Mouse (Mus musculus) heart, adult 8-10 months (tissue): ENCODE measurements around the gene Cct3. TPM values are rescaled to one million over a fixed set of nuclear protein-coding genes. Genes with fewer than 3 reads are reported as not detected.
A peak's percentile ranks its signal among the peaks of the same experiment; 100 is the strongest.
"Not testable (repeated sequence)": the region's sequence is repeated elsewhere in the genome, so short reads cannot be mapped to it uniquely, and the experiment has no call there.

ENCODE experiments used
- DNase-seq: peaks from one replicate; pipeline ENCODE4 v3.0.0; 2022; ENCODE audit warnings: low spot score
- total RNA-seq, 4 experiments: library from RNA; stranded (reverse); gene quantifications; 2 replicates each; pipeline ENCODE4 v1.2.4; 2022

Gene Cct3
- total RNA-seq, 4 experiments from 2014 or later: 146 to 187 (median 164) TPM

DNA sequence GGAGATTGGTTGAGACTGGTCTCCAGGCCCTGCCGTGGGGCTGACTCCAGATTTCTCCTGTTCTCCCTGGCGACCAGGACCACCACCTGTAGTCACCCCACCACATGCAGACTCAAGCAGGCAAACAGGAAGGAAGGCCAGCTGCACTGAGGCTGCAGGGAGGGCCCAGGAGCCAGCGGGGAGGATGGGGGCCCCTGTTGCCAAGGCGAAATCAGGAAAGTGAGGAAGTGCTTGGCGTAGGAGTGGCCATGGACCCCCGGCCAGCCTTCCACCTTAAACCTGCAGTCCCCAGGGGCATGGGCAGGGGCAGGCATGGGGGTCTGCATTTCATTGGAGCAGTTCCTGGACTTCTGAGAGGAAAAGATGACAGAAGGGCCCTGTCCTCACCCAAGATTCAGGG, 64.2 kb downstream of the Cct3 start:
- no peak for DNase-seq

DNA sequence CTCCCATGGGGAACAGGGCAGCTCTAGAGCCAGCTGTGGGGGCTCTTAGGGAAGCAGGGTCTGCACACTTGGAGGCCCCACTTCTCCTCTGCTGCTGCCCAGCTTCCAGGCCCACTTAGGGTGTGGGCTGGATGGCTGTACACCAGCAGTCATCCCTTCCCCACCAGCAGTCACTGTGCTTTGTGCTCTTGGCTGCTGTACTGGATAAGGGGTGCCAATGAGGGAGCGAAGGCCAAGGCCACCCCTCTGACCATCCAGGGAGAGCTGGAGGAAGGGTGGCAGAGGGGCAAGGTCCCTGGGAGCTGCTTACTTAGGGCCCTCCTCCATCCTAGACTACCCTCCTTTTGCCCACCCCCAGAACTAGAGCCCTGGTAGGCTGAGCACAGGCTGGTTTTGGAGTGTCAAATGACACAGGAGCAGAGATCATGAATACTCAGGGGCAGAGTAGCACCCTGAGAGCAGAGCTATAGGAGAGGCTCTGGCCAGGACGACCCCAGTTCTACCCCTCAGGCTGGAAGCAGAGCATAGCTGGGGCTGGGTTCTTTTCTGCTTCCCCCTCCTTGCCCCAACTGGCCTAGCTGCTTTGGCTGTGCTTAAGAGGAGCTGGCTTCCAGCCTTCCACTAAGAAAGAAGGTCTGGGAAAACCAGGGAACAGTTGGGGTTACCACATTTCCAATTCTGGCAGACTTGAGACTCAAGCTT, 64.8 kb downstream of the Cct3 start:
- DNase-seq: no peak

DNA sequence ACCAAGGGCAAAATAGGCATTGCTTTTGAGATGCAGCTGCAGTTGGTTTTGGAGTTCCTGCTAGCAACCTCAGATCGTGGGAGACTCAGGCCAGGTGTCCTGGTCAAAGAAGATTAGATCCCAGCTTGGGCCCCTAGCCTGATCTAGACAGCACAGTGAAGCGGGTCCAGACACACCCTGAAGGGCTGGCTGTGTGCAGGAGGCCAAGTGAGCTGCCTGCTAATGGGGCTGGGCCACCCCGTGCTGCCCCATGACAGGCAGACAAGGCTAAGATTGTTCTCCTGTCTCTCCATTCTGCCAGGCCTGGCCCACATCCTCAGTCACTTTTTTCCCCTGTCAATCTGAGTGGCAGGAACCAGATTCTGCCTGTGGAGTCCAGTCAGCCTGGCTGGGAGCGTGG, 66.8 kb downstream of the Cct3 start:
- DNase-seq: no peak

DNA sequence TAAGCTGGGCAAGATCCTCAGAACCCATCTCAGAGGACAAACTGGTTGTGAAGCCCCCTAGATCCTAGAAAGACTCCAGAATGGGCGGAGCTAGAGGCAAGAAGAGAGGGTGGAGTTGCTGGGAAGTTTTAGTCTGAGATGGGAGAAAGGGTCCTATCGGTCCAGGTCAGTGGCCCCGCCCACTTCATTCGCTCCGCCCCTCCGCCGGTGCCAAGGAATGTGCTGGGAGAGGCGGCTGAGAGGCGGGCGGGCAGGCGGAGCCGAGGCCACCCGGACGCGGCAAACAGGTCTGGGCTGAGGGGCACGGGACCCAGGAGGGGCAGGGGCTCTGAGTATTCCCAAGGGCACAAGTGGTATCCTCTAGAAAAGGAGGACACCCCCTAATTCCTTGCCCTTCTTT, 67.4 kb downstream of the Cct3 start, which contains the start of gene Paqr6:
Gene Paqr6, plus strand, starts transcription at position 248 of the 400 bp plus-strand sequence.
- peak; percentile 30 for DNase-seq

DNA sequence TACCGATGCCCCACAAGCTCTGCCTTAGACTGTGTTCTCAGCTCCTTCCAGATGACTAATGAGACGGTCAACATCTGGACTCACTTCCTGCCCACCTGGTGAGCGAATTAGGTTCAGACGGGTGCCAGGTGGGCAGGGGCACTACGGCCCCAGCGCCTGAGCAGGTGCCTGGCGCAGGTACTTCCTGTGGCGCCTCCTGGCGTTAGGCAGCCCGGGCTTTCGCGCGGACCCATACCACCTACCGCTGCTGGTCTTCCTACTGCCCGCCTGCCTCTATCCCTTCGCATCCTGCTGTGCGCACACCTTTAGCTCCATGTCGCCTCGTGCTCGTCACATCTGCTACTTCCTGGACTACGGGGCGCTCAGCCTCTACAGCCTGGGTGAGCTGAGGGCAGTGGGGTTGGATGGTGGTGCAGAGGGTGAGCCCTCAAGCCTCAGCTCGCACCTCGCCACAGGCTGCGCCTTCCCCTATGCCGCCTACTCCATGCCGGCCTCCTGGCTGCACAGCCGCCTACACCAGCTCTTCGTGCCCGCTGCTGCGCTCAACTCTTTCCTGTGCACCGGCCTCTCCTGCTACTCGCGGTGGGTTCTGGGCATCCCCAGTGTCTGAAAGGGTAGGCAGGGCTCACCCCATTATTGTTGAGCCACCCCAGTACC, 68.9 kb downstream of the Cct3 start:
- no peak for DNase-seq

DNA sequence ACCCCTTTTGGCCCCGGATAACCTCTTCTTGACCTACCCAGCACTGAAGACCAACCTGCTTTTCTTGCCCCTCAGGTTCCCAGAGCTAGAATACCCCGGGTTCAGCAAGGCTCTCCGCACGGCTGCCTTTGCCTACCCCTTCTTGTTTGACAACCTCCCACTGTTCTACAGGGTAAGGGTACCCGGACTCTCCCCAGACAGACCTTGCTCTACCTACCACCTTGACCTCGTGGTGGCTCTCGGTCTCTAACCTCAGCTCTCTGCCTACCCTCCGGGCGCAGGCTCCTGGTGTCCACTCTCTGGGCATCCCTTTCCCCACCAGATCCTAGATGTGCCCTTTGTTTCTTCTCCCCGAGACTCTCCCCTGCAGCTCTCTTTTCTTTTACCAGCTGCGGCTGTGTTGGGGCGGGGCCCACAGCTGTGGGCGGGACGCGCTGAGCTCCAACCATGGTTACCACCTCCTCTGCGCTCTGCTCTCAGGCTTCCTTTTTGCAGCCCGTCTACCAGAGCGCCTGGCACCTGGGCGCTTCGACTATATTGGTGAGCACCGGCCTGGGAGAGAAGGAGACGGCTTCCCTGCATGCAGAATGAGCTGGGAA, 70.0 kb downstream of the Cct3 start:
- not testable (repeated sequence) for DNase-seq

DNA sequence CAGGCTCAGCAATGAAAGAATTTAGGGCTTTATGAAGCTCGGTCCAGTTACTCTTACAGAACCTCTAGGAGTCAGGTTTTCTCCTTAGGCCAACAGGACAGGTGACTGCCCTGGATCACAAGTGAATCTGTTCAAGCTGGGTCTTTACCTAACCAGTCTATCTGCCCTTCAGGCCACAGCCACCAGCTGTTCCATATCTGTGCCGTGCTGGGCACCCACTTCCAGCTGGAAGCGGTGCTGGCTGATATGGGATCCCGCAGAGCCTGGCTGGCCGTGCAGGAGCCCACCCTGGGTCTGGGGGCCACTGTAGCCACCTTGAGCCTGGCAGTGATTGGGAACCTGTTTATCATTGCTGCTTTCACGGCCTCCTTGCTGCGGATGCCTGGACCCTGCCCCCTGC, 70.6 kb downstream of the Cct3 start:
- not testable (repeated sequence) for DNase-seq

DNA sequence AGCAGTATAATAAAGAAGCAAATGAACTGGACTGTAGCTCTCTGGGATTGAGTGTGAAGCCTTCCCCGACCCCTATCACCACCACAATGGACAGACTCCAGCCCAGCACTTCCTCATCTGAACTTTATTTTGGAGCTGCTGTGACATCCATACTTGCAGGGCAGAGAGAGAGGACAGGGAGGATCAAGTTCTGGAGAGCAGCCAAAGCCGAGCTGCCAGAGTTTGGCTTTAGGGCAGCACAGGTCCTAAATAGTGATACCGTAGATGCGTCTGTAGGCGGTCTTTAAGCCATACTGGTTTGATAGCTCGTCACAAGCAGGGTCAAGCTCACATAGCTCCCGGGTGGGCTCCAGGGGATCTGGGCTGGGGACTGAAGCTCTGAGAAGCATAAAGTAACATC, 71.6 kb downstream of the Cct3 start:
- not testable (repeated sequence) for DNase-seq

Other genes starting within 250 kb of the Cct3 start
- 100 to 1,000 TPM in 1 of 4 experiments, 10 to 100 TPM in 3; 94.4 to 103 (median 96.3) TPM for gene Naxe, start 238.6 kb upstream of the Cct3 start, total RNA-seq
- gene Ttc24, start 218.8 kb upstream of the Cct3 start, total RNA-seq: not detected
- gene Iqgap3, start 215.1 kb upstream of the Cct3 start, total RNA-seq: under 1 TPM; 0.22 to 0.80 (median 0.45) TPM
- gene Mef2d, start 154.7 kb upstream of the Cct3 start, total RNA-seq: 100 to 1,000 TPM; 125 to 139 (median 131) TPM
- not detected for gene Rhbg, start 42.4 kb upstream of the Cct3 start, total RNA-seq
- gene Gm38392, start 9.9 kb upstream of the Cct3 start, total RNA-seq: under 1 TPM in 3 of 4 experiments, not detected in 1; 0.25 to 0.44 (median 0.29) TPM
- gene Tsacc, start 117 bp upstream of the Cct3 start, total RNA-seq: 10 to 100 TPM in 1 of 4 experiments, 1 to 10 TPM in 3; 5.6 to 12.0 (median 7.5) TPM
- gene Glmp, start 27.9 kb downstream of the Cct3 start, total RNA-seq: 10 to 100 TPM; 74.5 to 85.8 (median 82.1) TPM
- gene Tmem79, start 39.0 kb downstream of the Cct3 start, total RNA-seq: 1 to 10 TPM; 1.6 to 4.0 (median 2.0) TPM
- 10 to 100 TPM; 42.6 to 57.6 (median 56.5) TPM for gene Smg5, start 39.1 kb downstream of the Cct3 start, total RNA-seq
- under 1 TPM in 3 of 4 experiments, not detected in 1; 0.53 to 0.85 (median 0.69) TPM for gene Paqr6, start 67.5 kb downstream of the Cct3 start, total RNA-seq
- gene Bglap3, start 75.6 kb downstream of the Cct3 start, total RNA-seq: not detected
- not detected for gene Bglap2, start 81.6 kb downstream of the Cct3 start, total RNA-seq
- not detected for gene Bglap, start 87.3 kb downstream of the Cct3 start, total RNA-seq
- 10 to 100 TPM; 16.2 to 19.9 (median 16.7) TPM for gene Pmf1, start 113.2 kb downstream of the Cct3 start, total RNA-seq
- 10 to 100 TPM; 13.1 to 14.7 (median 14.1) TPM for gene Slc25a44, start 128.0 kb downstream of the Cct3 start, total RNA-seq
- 1 to 10 TPM; 2.6 to 4.7 (median 3.8) TPM for gene Sema4a, start 164.1 kb downstream of the Cct3 start, total RNA-seq
- 100 to 1,000 TPM; 112 to 127 (median 118) TPM for gene Lmna, start 212.8 kb downstream of the Cct3 start, total RNA-seq
- under 1 TPM; 0.28 to 0.44 (median 0.33) TPM for gene Mex3a, start 235.3 kb downstream of the Cct3 start, total RNA-seq